Mouse (Mus musculus) erythroblast, embryonic 14.5 days (primary cell): ENCODE results near the gene Apbb2.

Source experiments
- GATA1 ChIP-seq: IDR thresholded peaks from 2 replicates; pipeline ENCODE4 v1.6.1; 2012; ENCODE audit warnings: low read length, inconsistent platforms, mixed read lengths
- TAL1 ChIP-seq: IDR thresholded peaks from 3 replicates; pipeline ENCODE4 v1.6.1; 2012; ENCODE audit warnings: low read length, inconsistent platforms, mixed read lengths

GRCm38 (mm10) chr5:66435158-66435557 lies 183.4 kb downstream of the Apbb2 start:
- no peak for TF ChIP-seq GATA1
- TF ChIP-seq TAL1: no peak
